Mouse (Mus musculus) left cerebral cortex, adult 2 months (tissue): ENCODE measurements around the gene 1700020L24Rik. TPM values are rescaled to one million over a fixed set of nuclear protein-coding genes. Genes with fewer than 3 reads are reported as not detected.

ENCODE experiments used
- DNase-seq, 2 experiments: peaks; one replicate each; pipeline ENCODE4 v3.0.0; 2021 to 2022; ENCODE audit warnings: low spot score in 2 of 2, mixed read lengths in 1 of 2; ENCODE audit errors: extremely low spot score in 1 of 2
- H3K27ac ChIP-seq: fragments of 200-600 bp; 2 replicates; pipeline ENCODE4 v1.8.1; 2022
- H3K4me3 ChIP-seq: fragments of 200-600 bp; 2 replicates; pipeline ENCODE4 v1.8.1; 2022
- CTCF ChIP-seq: fragments of 200-600 bp; IDR thresholded peaks from 2 replicates; pipeline ENCODE4 v1.8.1; 2022; ENCODE audit warnings: antibody characterized with exemption, mild to moderate bottlenecking, moderate library complexity
- intact Hi-C: fragments of 180-260 bp; cut with DNase I; formaldehyde crosslinking; loops from one replicate; pipeline ENCODE4 v1.15.1; 2025
- long read RNA-seq, 2 experiments: library from polyadenylated mRNA; stranded (forward); transcript quantifications; one replicate each; pipeline ENCODE4 v2.0.0; 2021; ENCODE audit warnings: borderline mapping rate in 2 of 2
- total RNA-seq, 2 experiments: library from RNA; stranded (reverse); gene quantifications; 2 replicates each; pipeline ENCODE4 v1.2.3; 2021

The 1700020L24Rik gene
- total RNA-seq: not detected
- long read RNA-seq, experiment 1: 0 reads
- long read RNA-seq, experiment 2: 0 reads

DNA sequence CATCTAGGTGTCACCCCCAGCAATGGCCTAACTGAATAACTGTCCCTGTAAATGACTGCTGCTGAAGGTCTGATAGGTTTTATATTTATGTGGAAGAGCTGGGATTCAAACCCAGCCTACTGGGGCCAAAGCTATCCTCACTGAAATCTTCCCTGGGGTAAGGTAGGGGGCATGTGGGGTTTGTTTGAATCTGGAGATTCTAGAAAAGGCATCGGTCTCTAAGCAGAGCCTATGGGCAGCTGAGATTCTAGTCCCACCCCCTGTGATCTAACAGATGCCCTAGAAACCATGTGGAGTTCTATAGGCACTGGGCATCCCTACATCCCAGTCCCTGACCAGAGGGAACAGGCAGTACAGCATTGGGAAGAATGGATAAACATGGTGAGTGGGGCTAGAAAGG, at the start of gene 1700020L24Rik:
TSS of gene 1700020L24Rik (plus strand) at position 301 of the 400 bp plus-strand sequence.
- no peak for TF ChIP-seq CTCF
- intact Hi-C loops: no loop called here

DNA sequence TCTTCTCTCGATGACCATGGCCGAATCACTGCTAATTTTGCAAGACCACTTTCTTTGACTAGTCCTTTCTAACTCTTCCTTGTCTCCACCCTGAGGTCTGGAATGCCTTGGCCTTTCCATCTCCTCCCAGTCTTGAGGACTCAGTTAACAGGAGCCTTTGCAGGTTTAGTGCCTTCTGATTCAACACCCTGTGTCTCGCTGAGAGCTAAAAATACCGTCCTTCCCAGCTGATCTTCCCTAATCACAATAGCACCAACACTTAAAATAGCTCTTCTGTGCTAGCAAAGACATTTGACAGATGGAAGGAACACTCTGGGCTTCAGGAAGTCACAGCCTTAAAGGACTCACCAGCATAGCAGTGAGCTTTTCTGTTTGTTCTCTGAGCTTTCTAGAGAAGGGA, 44.4 kb upstream of the 1700020L24Rik start:
- intact Hi-C loops: no loop called here

More for the DNA sequence above, at the start of gene 1700020L24Rik:
- Histone ChIP-seq H3K27ac (no peak within 1 kb of the TSS), H3K4me3 (no peak within 1 kb of the TSS)
- no peak for DNase-seq

DNA sequence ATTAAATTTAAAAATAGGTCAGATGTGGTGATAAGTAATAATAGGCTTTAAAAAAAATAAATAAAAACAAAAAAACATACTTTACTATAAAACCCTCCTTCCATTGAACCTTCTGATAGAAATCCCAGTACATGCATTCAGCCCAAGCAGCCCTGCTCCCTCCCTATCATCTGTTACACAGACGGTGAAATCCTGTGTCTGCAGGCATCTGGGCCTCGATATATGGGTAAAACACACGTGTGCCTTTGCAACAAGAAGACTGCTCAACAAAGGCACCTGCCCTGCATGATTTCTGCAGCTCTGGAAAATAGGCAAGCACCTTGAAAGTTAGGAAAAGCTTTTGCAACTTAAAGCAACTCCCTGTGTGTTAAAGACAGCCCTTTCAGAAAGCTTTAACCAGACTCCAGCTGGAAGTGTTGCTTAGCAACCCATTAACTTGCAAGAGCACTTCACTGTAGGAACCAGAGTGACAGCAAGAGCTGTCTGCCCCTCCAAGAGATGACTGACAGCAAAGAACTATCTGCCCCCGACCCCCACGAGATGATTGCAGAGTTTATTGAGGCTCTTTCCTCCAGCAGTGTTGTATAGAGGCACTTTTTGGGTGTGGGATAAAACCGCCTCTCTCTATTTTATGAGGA, 42.6 kb upstream of the 1700020L24Rik start:
- no peak for TF ChIP-seq CTCF
- Histone ChIP-seq H3K4me3 (no peak overlapping the region), H3K27ac (no peak overlapping the region; the same call in 1 of the 2 replicates)
- intact Hi-C loops: no loop called here
- no peak for DNase-seq

More for the DNA sequence above, 44.4 kb upstream of the 1700020L24Rik start:
- H3K4me3 ChIP-seq: no peak overlapping the region
- no peak for TF ChIP-seq CTCF
- H3K27ac ChIP-seq: peak overlapping the region; percentile 79
- DNase-seq: no peak

DNA sequence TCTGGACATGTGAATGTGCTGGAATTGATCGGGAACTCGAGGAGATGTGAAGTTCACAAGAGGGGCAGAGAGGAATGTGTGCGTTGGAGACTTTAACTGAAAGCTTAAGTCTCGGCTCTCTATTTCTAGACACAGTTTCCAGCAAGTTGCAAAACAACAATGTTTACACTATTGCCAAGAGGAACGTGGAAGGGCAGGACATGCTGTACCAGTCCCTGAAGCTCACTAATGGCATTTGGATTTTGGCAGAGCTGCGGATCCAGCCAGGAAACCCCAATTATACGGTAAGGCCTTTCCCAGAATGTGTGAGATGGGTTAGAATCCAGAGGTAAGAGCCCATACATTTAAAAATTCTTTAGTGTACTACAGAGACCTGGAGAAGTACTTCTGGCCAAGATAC, 39.9 kb upstream of the 1700020L24Rik start:
- DNase-seq: no peak
- no peak for TF ChIP-seq CTCF
- intact Hi-C loops: no loop called here
- no peak overlapping the region for H3K4me3 ChIP-seq
- H3K27ac ChIP-seq: no peak overlapping the region

DNA sequence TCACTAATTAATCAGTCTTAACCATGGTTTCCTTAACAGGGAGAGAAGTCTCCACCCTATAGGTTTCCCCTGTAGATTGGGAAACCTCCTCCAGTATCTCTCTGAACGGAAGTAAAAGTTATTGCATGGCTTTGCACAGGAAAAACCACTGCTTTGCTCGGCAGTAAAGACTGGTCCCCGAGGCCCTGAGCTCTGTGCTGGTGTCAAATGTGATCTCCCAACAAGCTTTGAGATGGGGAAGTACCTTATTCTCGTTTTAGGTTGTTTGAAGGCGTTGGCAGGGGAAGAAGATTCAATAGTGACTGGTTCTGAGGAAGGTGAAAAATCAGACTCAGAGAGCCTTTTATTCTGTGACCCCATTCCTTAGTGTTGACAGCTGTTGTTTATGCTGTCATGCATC, 38.8 kb upstream of the 1700020L24Rik start:
- DNase-seq: no peak
- intact Hi-C loops: no loop called here

DNA sequence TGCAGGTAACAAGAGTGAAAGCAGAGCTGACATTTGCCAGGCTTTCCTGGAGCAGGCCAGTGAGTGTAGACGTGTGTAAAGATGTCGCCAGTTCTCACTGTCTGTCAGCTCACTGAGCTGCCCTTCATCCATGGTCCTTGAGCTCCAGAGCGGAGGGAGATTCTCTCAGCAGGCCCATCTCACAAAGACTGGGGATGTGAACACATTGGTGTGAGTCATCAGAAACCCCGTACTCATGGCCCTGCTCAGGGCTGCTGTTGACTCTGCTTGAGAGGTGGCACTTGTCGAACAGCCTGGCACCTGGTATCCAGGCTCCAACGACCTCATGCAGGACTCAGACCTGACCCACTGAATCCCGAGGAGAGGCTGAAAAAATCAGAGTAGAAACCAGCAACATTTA, 33.7 kb upstream of the 1700020L24Rik start:
- Histone ChIP-seq H3K4me3 (no peak overlapping the region), H3K27ac (no peak overlapping the region; the same call in 1 of the 2 replicates)
- intact Hi-C loops: no loop called here
- TF ChIP-seq CTCF: no peak
- DNase-seq: no peak

More for the DNA sequence above, 38.8 kb upstream of the 1700020L24Rik start:
- no peak overlapping the region for H3K4me3 ChIP-seq
- H3K27ac ChIP-seq: no peak overlapping the region
- no peak for TF ChIP-seq CTCF

DNA sequence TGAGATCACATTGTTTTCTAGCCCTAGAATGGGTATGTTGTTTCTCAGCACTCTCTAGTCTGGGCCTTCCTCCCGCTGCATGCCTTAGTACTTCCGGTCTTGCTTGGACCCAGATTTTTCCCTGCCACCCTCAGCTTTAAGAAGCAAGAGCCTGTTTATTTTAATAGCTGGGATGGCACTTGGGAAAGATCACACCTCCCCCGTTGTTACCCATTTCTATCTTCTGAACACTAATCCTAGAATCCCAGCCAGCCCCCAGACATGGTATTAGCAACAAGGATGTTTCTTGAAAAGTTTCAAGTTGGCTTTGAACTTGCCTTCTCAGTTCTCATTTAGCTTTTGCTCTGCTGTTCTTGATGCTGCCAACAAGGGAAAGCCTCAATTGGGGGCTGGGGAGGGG, 31.1 kb upstream of the 1700020L24Rik start:
- no peak for TF ChIP-seq CTCF
- Histone ChIP-seq H3K4me3 (no peak overlapping the region), H3K27ac (no peak overlapping the region)
- intact Hi-C loops: no loop called here
- DNase-seq: no peak

DNA sequence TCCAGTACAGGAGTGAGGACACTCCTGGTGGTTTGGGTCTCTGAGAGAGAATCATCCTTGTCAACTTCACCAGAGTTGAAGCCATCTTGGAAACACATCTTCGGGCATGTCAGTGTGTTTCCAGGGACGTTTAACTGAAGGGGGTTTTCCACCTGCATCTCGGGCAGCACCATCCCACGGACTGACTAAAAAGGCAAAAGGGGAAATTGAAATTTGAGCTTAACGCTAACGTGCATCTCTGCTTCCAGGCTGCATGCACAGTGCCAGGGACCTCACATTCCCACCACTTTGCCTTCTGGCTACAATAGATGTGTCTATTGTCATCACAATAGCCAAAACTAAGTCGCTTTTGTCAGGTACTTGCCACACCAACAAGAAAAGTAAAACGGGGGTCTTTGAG, 29.2 kb upstream of the 1700020L24Rik start:
- DNase-seq: no peak
- Histone ChIP-seq H3K27ac (no peak overlapping the region), H3K4me3 (no peak overlapping the region)
- no peak for TF ChIP-seq CTCF
- intact Hi-C loops: no loop called here

DNA sequence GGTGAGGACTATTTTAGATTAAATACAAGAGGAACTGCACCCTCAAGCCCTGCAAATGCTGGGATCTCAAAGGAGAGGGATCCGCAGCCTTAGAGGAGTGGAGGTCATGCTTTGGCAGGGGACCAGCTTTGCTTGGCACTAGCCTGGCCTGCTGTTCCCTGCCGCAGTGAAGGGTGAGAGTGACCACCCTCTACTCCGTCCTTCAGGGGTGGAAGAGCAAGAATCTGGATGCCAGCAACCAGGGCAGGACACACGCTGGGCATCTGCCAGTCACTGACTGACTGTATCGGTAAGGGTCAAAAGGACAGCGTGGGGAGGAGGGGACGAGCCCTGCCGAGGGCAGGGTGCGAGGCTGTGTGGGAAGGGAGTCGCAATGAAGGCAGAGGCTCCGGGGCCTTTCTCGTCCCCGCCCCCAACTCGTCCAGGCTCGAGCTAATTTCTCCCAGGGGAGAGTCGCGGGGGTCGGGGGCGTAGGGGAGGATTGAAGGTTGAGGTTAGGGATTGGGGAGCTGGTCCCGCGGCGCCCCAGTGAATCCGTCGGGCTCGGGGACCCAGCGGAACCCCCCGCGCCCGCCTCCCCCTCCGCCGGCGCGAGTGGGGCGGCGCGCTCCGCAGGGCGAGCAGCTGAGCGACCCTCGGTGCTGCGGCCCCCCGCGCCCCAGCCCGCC, 28.3 kb upstream of the 1700020L24Rik start, which contains the start of gene Rasl10b:
TSS of gene Rasl10b (plus strand) at position 51 of the 668 bp plus-strand sequence.
- Histone ChIP-seq H3K27ac (peak within 1 kb of the TSS; percentile 91), H3K4me3 (peak within 1 kb of the TSS; percentile 81)
- no peak for TF ChIP-seq CTCF
- intact Hi-C loops: no loop called here
- DNase-seq: no peak

DNA sequence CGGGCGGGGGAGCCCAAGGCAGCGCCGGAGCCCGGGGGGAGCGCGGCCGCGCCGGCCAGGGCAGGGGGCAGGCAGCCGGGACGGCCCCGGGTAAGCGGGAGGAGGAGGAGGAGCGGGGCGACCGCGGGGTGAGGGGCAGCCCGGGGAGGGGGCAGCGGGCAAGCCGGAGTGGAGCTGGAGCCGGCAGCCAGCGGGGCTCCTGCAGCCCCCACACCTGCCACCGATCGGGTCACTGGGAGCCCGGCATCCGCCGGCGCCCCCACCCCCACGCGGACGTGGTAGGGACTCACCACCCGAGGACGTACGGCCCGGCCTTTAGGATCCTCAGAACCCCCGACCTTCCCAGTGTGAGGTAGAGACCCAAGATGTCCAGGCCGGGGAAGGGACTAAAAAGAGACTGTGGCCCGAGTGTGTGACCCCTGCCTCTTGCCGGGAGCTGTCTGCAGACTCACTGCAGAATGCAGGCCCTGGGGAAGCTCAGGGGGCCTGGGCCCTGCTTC, 27.6 kb upstream of the 1700020L24Rik start:
- no peak for DNase-seq
- intact Hi-C loops: no loop called here
- Histone ChIP-seq H3K4me3 (peak overlapping the region; percentile 81), H3K27ac (peak overlapping the region; percentile 89)
- TF ChIP-seq CTCF: no peak

DNA sequence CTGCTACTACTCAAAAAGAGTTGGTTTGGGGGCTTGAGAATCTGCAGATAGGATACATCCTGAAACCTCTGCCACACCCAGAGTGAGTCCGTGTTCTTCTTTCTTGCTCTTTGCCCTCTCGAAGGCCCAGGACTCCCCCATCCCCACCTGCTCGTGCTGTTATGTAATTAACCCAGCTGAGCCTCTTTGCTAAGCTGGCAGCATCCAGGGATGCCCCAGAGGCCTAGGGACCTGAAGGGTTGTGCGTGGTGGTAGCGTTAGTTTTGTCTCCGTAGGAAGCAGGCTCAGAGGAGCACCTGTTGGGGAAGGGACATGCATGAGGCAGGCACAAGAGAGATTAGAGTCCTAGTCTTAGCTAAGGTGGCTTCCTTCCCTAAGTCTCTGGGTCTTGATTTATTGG, 27.0 kb upstream of the 1700020L24Rik start:
- H3K27ac ChIP-seq: peak overlapping the region; percentile 89
- peak overlapping the region; percentile 81 for H3K4me3 ChIP-seq
- no peak for TF ChIP-seq CTCF
- intact Hi-C loops: no loop called here
- DNase-seq: no peak

DNA sequence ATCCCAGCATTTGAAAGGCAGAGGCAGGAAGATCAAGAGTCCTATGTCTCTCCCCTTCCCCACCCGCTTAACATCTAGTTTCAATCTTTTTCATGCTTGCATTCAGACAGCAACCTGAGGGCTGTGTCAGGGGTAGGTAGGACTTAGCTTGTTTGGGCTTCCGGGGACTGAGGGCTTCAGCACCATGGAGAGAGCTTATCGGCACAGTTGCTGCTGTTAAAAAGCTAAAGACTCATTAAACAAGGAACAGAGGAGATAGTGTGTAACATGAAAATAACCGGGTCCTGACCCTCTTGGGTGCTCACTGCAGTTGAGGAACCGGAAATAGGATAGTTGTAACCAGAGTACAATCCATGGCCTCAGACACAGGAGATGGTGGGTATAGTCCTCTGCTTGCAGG, 20.4 kb upstream of the 1700020L24Rik start:
- DNase-seq: peak in 1 of 2 experiments; percentile 12
- no peak for TF ChIP-seq CTCF
- H3K4me3 ChIP-seq: no peak overlapping the region
- peak overlapping the region; percentile 38 for H3K27ac ChIP-seq
- intact Hi-C loops: loop anchor here (5.0 kb wide), 1 partner anchor 45 kb away; no protein-coding TSS in a partner anchor
